Mouse (Mus musculus) frontal cortex, postnatal 25 days (tissue): ENCODE measurements around the gene Olfr775.

Source experiments
- DNase-seq, 2 experiments: peaks; one replicate each; pipeline ENCODE4 v3.0.0; 2022; ENCODE audit warnings: low spot score in 2 of 2

Olfr775 gene

GRCm38 (mm10) chr10:129248112-129248511 is at the start of gene Olfr775:
Olfr775 (plus strand) TSS chr10:129248412.
- DNase-seq = no peak

- no peak for DNase-seq
These were observed 17.5 kb upstream of the Olfr775 start for GRCm38 (mm10) chr10:129230737-129231136.

DNA sequence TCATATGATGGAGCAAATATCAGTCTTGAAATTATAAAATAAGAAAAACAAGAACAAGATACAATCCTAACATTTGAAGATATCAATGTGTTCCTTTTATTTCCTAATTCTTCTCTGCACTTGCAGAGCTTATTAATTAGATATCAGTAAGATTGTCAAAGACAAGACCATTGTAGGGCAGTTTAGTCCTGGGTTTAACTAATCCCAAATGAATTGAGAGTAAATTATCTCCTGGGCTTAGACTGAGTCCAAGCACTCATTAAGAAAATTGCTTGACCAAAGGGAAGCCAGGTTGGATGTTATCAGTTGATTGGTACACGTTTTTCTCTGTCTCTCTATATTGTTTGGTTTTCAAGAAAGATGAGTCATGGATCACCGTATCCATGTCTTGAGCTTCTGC is 12.3 kb upstream of the Olfr775 start, which contains the start of gene Olfr774:
Olfr774 (plus strand) TSS at position 301 of the 400 bp plus-strand sequence.
- DNase-seq = no peak

GRCm38 (mm10) chr10:129258827-129259226 is 10.6 kb downstream of the Olfr775 start, which contains the start of gene Olfr776:
Olfr776 (plus strand) TSS chr10:129259127.
- DNase-seq = no peak

GRCm38 (mm10) chr10:129271081-129271535 is 22.9 kb downstream of the Olfr775 start, which contains the start of gene Olfr777:
Olfr777 (minus strand) TSS chr10:129271485.
- DNase-seq = no peak
